Mouse (Mus musculus): Measurements from ENCODE around the gene Fbxo46.

DNA sequence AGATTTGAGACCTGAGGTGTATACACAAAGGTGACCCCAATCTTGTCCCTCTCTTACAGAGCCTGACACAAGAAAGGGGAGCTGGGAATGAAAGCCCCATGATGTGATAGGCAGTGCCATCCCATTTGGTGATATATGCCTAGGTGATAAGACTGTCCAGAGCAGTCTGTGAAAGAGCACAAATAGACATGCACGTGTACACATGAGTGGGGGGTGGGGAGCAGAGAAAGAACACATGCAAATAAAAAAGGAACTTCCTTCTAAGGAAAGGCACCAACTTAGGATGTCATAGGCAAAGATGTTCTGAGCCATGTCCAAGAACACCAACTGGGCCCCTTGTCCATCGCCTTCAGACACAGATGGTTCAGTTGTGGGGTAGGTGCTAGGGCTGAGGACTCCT, 15.2 kb upstream of the Fbxo46 start:
- TF ChIP-seq ZC3H11A (IDR thresholded peaks at IDR 0.05; ENCODE audit: low read depth, low read length) (no peak), CTCF (IDR thresholded peaks at IDR 0.05 in 2 of 3, conservative IDR thresholded peaks at IDR 0.05 in 1 of 3; ENCODE audit: control insufficient read depth in 1 of 3, insufficient read depth in 1 of 3, low read depth in 2 of 3, low read length in 3 of 3, poor library complexity in 1 of 3, severe bottlenecking in 1 of 3) (no peak), MAZ (IDR thresholded peaks at IDR 0.05; ENCODE audit: low read depth, low read length) (no peak), POLR2A (IDR thresholded peaks at IDR 0.05; ENCODE audit: control insufficient read depth in 1 of 2, insufficient read depth in 1 of 2, low read depth in 1 of 2, low read length in 2 of 2, poor library complexity in 1 of 2) (no peak), TCF12 (IDR thresholded peaks at IDR 0.05; ENCODE audit: low read depth, low read length) (no peak), ZKSCAN1 (IDR thresholded peaks at IDR 0.05; ENCODE audit: low read depth, low read length) (no peak)
